Mouse (Mus musculus): ENCODE results near the gene Gprc5b. TPM values are rescaled to one million over a fixed set of nuclear protein-coding genes. Genes with fewer than 3 reads are reported as not detected.

Gprc5b gene
- total and polyA plus RNA-seq, 2 experiments = 0.17 to 0.37 TPM

DNA sequence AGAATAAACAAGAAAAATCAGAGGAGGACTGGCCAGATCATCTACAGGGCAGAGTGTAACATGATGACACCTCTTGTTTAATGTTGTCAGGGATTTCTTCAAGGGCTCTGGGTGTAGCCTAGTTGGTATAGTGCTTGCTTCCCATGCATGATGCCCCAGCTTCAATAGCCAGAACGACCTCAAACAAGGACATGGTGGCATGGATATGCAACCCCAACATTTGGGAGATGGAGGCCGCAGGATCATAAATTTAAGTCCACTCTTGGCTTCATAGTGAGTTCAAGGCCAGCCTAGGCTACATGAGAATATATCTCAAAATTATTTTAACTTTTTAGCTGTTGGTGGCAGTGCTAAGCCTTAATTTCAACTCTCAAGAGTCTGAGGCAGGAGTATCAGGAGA is 67.7 kb downstream of the Gprc5b start:
- no peak for DNase-seq (ENCODE audit: extremely low read depth, low read depth, low spot score)
- Histone ChIP-seq H3K4me3 (ENCODE audit: insufficient read depth, low read depth, low read length) (no peak overlapping the region), H3K27me3 (ENCODE audit: control insufficient read depth, insufficient read depth, low read length) (no peaks in the 10 kb centered on the region), H3K79me2 (ENCODE audit: control insufficient read depth, insufficient read depth, low read length) (no peaks in the 10 kb centered on the region), H3K36me3 (ENCODE audit: control insufficient read depth, insufficient read depth, low read length) (no peaks in the 10 kb centered on the region), H3K4me1 (ENCODE audit: control insufficient read depth, insufficient read depth, low read length) (no peaks in the 10 kb centered on the region), H3K27ac (replicated peaks; ENCODE audit: insufficient read depth, low read depth, low read length) (no peak overlapping the region), H3K9ac (ENCODE audit: low read depth, low read length) (no peak overlapping the region)
- WGBS = 95% methylated on average over 2 of the region's 2 CpGs
- TF ChIP-seq CTCF (IDR thresholded peaks at IDR 0.05; ENCODE audit: low read depth, low read length) (no peak), POLR2A (IDR thresholded peaks at IDR 0.05; ENCODE audit: extremely low read depth, insufficient read depth, low read length) (no peak)

DNA sequence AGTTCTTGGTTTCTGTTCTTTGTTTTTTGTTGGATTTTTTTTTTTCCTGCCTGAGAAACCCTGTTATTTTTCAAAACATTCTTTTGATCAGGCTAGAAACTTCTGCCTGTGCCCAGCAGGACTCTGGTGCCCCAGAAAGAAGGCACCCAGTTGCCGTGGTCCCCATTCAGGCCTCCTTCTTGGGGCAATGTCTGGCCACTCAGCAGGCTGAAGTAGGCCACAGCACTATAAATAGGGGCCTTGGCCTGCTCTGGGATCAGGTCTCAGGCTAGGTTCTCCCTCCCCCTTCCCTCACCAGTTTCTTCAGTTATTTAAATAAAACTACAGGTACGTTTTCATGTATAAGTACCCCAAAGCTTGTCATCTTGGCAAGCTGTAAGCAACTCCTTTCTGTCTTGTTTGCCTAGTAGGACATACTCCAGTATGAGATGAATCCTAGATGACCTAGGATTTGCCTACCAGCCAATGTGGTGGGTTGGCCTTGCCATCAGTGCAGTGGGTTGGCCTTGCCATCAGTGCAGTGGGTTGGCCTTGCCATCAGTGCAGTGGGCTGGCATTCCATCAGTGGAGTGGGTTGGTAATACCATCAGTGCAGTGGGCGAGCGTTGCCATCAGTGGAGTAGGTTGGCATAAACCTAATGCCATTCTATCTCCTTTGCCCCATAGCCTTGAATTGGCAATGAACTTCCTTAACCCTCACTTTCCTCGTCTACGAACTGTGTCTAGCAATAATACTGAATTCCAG is 68.3 kb downstream of the Gprc5b start:
- Histone ChIP-seq H3K79me2 (ENCODE audit: control insufficient read depth, insufficient read depth, low read length) (no peaks in the 10 kb centered on the region), H3K27me3 (ENCODE audit: control insufficient read depth, insufficient read depth, low read length) (no peaks in the 10 kb centered on the region), H3K4me3 (ENCODE audit: insufficient read depth, low read depth, low read length) (no peak overlapping the region), H3K36me3 (ENCODE audit: control insufficient read depth, insufficient read depth, low read length) (no peaks in the 10 kb centered on the region), H3K27ac (replicated peaks; ENCODE audit: insufficient read depth, low read depth, low read length) (no peak overlapping the region), H3K9ac (ENCODE audit: low read depth, low read length) (no peak overlapping the region), H3K4me1 (ENCODE audit: control insufficient read depth, insufficient read depth, low read length) (no peaks in the 10 kb centered on the region)
- TF ChIP-seq CTCF (IDR thresholded peaks at IDR 0.05; ENCODE audit: low read depth, low read length) (no peak), POLR2A (IDR thresholded peaks at IDR 0.05; ENCODE audit: extremely low read depth, insufficient read depth, low read length) (no peak)
- no peak for DNase-seq (ENCODE audit: extremely low read depth, low read depth, low spot score)
- WGBS = 97% methylated on average over 6 of the region's 6 CpGs

DNA sequence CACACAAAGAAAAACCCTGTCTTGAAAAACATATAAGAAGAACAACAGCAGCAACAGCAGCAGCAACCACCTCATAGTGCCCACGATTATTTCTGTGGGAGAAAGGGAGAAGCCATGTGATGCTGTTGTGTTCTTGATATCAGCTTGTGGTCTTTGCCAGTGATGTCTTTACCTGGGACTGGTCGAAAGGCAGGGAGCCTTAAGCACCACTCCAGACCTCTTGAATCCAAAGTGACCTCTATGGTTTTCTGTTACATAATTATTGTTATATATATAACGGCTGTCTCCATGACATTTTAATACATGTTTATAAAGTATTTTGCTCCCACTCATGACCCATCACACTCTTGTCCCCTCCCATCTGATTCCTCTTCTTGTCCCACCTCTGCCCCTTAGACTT is 69.5 kb downstream of the Gprc5b start:
- no peak for TF ChIP-seq POLR2A (IDR thresholded peaks at IDR 0.05; ENCODE audit: extremely low read depth, insufficient read depth, low read length)
- TF ChIP-seq CTCF (IDR thresholded peaks at IDR 0.05; ENCODE audit: low read depth, low read length) = no peak
- no peaks in the 10 kb centered on the region for H3K36me3 ChIP-seq (ENCODE audit: control insufficient read depth, insufficient read depth, low read length)
- H3K9ac ChIP-seq (ENCODE audit: low read depth, low read length) = no peak overlapping the region
- H3K27ac ChIP-seq (replicated peaks; ENCODE audit: insufficient read depth, low read depth, low read length) = no peak overlapping the region
- H3K79me2 ChIP-seq (ENCODE audit: control insufficient read depth, insufficient read depth, low read length) = no peaks in the 10 kb centered on the region
- no peaks in the 10 kb centered on the region for H3K4me1 ChIP-seq (ENCODE audit: control insufficient read depth, insufficient read depth, low read length)
- no peaks in the 10 kb centered on the region for H3K27me3 ChIP-seq (ENCODE audit: control insufficient read depth, insufficient read depth, low read length)
- WGBS = 86% methylated on average over 3 of the region's 3 CpGs
- no peak for DNase-seq (ENCODE audit: extremely low read depth, low read depth, low spot score)
- no peak overlapping the region for H3K4me3 ChIP-seq (ENCODE audit: insufficient read depth, low read depth, low read length)

DNA sequence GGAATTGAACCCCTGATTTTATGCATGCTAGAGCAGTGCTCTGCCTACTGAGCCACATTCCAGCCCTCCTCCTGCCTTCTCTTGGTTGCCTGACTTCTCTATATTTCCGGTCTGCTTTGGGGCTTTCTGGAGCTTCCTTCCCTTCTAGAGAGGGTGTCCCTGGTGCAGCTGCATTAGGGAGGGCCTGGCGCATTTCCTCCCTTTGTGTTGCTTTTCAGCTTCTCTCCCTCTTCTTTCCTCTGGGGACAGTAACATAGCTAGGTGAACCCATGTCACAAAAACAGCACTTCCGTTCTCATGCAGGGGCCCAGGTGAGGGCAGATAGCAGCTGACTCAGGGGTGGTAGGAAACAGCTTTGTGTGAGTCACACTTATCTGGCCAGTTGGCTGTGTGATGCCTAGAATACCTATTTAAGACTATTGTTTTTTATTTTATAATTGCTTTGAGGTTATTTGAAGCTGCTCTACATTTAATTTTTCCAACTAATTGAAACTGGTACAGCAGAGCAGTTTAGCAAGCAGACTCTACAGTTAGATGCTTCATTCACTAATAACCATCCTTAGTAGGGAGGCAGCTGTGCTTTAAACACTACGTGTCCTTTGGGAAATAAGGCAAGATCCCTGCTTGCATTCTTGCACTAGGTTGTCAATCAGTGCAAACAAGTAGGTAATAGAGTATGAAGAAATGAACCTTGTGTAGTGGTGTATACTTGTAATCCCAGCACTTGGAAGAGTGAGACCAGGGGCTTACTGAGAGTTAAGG is 72.4 kb downstream of the Gprc5b start:
- Histone ChIP-seq H3K27me3 (ENCODE audit: control insufficient read depth, insufficient read depth, low read length) (no peaks in the 10 kb centered on the region), H3K9ac (ENCODE audit: low read depth, low read length) (no peak overlapping the region), H3K27ac (replicated peaks; ENCODE audit: insufficient read depth, low read depth, low read length) (no peak overlapping the region), H3K79me2 (ENCODE audit: control insufficient read depth, insufficient read depth, low read length) (no peaks in the 10 kb centered on the region), H3K36me3 (ENCODE audit: control insufficient read depth, insufficient read depth, low read length) (no peaks in the 10 kb centered on the region), H3K4me1 (ENCODE audit: control insufficient read depth, insufficient read depth, low read length) (no peaks in the 10 kb centered on the region), H3K4me3 (ENCODE audit: insufficient read depth, low read depth, low read length) (no peak overlapping the region)
- DNase-seq (ENCODE audit: extremely low read depth, low read depth, low spot score) = no peak
- no peak for TF ChIP-seq CTCF (IDR thresholded peaks at IDR 0.05; ENCODE audit: low read depth, low read length)
- TF ChIP-seq POLR2A (IDR thresholded peaks at IDR 0.05; ENCODE audit: extremely low read depth, insufficient read depth, low read length) = no peak
- WGBS = 73% methylated on average over 4 of the region's 4 CpGs

Other genes with a start within 250 kb of the Gprc5b start
- gene Iqck, start 139.5 kb downstream of the Gprc5b start, total RNA-seq (2014; rRNA removed) = 0.09 and 0.27 TPM in 2 replicates
- 0.07 and 0.24 TPM in 2 replicates for gene Iqck, start 139.5 kb downstream of the Gprc5b start, polyA plus RNA-seq (2012; rRNA removed)
- gene Knop1, start 139.0 kb downstream of the Gprc5b start, total RNA-seq (2014; rRNA removed) = 9.4 and 10.4 TPM in 2 replicates
- gene Knop1, start 139.0 kb downstream of the Gprc5b start, polyA plus RNA-seq (2012; rRNA removed) = 6.0 and 6.5 TPM in 2 replicates
- gene Gpr139, start 189.4 kb upstream of the Gprc5b start, total RNA-seq (2014; rRNA removed) = not detected in 2 replicates
- 0.02 TPM in 1 of 2 replicates, not detected in the other for gene Gpr139, start 189.4 kb upstream of the Gprc5b start, polyA plus RNA-seq (2012; rRNA removed)

Measured in liver, adult 2 months (tissue).